Mouse (Mus musculus) right cerebral cortex, postnatal 25 days (tissue): ENCODE measurements around the gene Slc16a9.
A peak's percentile ranks its signal among the peaks of the same experiment; 100 is the strongest.

Experiments
- DNase-seq: peaks from one replicate; pipeline ENCODE4 v3.0.0; 2022

Slc16a9 gene

DNA sequence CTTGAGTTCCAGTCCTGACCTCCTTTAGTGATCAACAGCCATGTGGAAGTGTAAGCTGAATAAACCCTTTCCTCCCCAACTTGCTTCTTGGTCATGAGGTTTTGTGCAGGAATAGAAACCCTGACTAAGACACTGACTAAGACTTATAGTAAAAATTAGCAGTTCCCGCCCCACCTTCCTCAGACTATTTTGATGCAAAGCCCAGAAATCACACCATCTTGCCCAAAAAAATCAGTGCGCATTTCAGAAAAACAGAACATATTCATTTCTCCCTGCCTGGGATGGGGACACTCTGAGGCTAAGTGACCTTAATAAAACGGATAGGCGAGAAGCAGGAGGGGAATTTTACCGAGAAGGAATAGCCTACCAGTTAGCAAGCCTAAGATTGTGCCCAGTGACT is 60.8 kb downstream of the Slc16a9 start:
- no peak for DNase-seq

DNA sequence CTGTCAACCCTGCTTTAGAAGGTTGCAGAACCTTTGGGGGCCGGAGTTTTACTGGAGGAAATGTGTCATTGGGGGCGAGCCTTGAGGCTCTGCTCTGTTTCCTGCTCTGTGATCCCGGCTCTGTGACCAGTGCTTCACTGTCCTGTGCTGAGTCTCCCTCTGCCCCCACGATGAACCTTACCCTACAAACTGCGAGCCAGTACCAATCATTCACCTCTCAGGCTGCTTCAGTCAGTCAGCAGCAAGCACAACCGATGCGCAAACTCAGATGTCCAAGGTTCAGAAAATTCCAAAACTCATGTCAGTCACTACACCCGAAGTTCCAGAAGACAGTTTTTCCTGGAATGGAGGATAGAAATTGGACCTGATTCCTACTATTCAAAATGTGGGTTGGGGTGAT is 64.5 kb downstream of the Slc16a9 start:
- DNase-seq, result no peak

DNA sequence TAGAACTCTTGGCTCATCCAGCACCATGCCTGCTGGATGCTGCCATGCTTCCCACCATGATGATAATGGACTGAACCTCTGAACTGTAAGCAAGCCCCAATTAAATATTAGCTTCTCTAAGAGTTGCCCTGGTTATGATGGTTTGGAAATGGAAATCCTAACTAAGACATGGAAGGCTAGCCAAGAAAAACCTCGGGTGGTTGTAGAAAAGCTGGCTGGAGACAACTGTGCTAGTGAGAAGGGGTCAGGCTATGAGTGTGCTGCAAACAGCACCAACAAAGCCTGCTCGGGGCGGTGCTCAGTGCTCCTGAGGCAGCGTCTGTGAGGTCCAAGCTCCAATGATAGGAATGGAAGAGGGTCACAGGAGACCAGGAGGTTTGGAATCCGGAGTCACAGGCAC is 65.7 kb downstream of the Slc16a9 start:
- no peak for DNase-seq

DNA sequence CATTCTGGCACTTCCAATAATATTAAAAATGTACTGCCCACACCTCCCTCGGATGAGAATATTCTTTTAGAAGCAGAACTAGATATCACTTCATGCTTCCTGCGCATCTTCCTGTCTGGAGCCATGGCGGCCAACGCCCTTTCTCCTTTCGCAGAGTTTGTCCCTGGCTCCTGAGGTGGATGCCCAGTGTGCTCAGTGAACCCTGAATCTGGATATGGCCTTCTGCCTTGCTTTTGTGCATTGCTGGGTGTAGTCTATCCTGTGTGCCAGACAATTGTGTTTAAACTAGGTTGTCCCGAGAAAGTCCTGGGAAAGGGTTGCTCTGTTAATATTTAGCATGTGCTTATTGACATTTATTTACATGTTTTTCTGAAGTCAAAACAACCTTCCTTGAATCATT is 71.0 kb downstream of the Slc16a9 start:
- DNase-seq, result no peak

DNA sequence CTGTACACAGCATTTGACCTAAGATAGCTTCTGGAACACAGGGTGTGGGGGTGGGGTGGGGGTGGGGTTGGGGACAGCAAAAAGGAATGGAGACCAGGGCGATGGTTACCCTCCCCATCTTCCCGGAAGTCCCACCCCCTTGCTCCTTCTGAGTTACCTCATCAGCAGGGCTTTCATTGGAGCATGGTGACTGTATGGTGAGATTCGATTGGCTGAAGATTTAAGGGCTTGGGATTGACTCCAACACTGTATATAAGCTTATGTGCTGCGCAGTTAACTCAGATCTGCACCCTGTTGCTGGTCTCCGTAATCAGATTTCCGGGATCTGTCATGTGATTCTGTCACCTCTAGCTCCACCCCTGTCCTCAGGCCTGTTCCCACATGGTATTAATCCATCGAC is 72.0 kb downstream of the Slc16a9 start:
- DNase-seq, result no peak

DNA sequence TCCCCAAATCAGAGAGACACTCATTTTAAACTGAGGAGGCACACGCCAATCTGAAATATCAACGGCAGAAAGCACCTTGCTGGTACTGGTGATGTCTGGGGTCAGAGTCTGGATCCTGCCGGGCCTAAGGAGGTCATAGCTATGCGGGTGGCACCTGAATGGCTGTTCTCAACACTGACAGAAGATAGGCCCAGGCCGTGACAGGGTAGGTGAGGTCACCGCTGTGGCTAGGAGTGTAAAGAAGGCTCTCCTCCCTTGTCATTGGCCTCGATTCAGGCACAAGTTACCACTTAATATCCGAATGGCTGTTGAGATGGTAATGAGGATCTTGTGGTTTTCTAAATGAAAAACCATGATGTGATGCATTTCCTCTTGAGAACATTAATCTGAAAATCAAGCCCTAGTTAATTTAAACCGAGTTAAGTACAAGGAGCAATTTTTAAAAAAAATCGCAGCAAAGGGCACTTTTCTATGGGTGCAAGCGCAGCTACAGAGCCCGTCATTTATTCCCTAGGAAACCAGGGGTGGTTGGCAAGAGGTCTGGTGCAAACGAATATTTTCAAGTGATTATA is 72.6 kb downstream of the Slc16a9 start:
- no peak for DNase-seq

DNA sequence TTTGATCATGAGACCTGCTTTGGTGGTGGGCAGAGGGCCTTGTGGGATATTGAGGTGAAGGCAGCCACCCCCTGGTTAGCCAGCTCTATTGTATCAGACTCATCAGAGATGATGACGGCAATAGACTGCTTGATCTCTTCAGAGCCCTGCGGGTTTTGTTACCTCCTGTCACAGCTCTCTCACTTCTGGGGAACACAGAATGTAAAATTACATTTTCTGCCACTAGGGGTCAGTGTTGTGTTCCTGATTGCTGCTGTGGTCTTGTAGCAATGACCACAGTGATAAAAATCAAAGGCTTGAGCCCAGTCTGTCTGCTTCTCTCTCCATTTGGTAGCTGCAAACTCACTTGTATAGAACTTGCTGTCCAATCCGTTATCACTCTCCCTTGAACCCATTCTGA is 73.7 kb downstream of the Slc16a9 start:
- DNase-seq, result peak; percentile 24

DNA sequence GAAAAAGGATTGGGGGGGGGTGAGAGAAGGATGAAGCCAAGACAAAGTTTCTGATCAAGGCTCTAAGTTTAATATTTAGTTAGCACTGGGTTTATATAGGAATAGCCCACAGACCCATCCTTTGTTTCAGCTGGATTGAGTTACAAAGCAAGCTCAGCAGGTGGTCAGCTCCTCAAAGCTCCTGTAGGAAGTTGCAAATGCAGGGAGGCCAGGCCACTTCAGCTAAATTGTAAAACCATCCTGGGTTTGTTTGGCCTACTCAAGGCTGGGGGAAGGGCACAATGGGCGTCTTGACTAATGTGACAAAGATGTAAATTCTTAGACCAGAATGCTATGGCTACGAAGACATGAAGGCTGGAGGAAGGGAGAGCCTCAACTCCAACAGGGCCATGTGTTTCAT is 80.6 kb downstream of the Slc16a9 start:
- DNase-seq, result no peak

DNA sequence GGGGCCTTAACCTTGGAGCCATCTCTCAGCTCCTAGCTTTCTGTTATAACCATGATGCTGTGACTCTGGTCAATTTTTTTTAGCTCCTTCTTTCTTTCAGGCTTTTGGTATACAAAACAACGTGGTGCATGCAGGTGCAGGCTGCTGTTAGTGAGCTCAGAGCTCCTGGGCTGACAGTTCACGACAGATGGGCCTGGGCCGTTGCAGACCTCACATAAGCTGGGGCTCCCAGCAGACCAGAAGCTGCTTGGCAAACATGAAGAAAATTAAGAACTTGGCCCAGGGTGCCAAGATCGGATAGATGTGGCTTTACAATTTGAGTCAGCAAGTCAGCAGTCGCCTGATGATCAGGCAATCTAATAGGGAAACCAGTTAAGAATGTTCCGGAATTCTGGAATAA is 82.4 kb downstream of the Slc16a9 start:
- no peak for DNase-seq

DNA sequence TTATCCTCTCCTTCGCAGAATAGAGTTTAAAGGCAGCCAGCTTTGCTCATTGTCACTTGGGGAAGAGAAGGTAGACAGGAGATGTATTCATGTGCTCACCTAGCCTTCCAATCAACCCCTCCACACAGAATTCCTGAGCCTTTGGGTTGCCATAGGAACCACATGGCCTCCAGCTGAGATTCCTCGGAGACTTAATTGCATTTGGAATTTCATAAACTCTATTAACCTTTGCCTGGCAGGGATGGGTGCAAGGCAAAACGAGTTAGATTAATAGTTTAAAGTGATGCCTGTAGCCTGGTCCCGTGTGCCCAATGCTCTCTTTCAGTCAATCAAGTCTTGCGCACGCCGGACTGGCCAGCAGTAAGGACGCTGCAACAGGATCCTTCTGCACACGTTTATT is 83.2 kb downstream of the Slc16a9 start:
- no peak for DNase-seq
